Mouse (Mus musculus) hindbrain, postnatal 0 days (tissue): ENCODE data around the gene 4930524B15Rik. TPM values are rescaled to one million over a fixed set of nuclear protein-coding genes. Genes with fewer than 3 reads are reported as not detected.

ENCODE experiments used
- ATAC-seq: fragments of 200-750 bp; cut with Nextera tagmentation; 2 replicates; pipeline ENCODE4 v1.8.0; 2017; ENCODE audit warnings: mild to moderate bottlenecking, moderate TSS enrichment, moderate library complexity
- DNase-seq: peaks from one replicate; pipeline ENCODE4 v3.0.0-alpha.2; 2015; ENCODE audit warnings: low spot score
- H3K27ac ChIP-seq: fragments of 300-500 bp; sonication (generic); 2 replicates; pipeline ENCODE4 v1.5.1; 2014; ENCODE audit warnings: mild to moderate bottlenecking
- H3K27me3 ChIP-seq: fragments of 300-500 bp; sonication (generic); 2 replicates; pipeline ENCODE4 v1.6.1; 2014; ENCODE audit warnings: low read length, mixed read lengths; ENCODE audit not compliant: insufficient read depth
- H3K36me3 ChIP-seq: fragments of 300-500 bp; sonication (generic); 2 replicates; pipeline ENCODE4 v1.6.1; 2014; ENCODE audit warnings: low read length, mixed read lengths; ENCODE audit not compliant: insufficient read depth
- H3K4me1 ChIP-seq: fragments of 300-500 bp; sonication (generic); 2 replicates; pipeline ENCODE4 v1.6.1; 2014; ENCODE audit warnings: antibody characterized with exemption, low read length, mixed read lengths; ENCODE audit not compliant: insufficient read depth
- H3K4me2 ChIP-seq: fragments of 300-500 bp; sonication (generic); 2 replicates; pipeline ENCODE4 v1.6.1; 2014; ENCODE audit warnings: low read depth, mild to moderate bottlenecking, low read length, moderate library complexity, mixed read lengths
- H3K4me3 ChIP-seq: fragments of 300-500 bp; sonication (generic); 2 replicates; pipeline ENCODE4 v1.5.1; 2014; ENCODE audit warnings: low read length
- H3K9ac ChIP-seq: fragments of 300-500 bp; sonication (generic); replicated peaks from 2 replicates; pipeline ENCODE4 v1.6.1; 2014; ENCODE audit warnings: mild to moderate bottlenecking, low read length, moderate library complexity, mixed read lengths
- H3K9me3 ChIP-seq: fragments of 300-500 bp; sonication (generic); 2 replicates; pipeline ENCODE4 v1.6.1; 2016; ENCODE audit warnings: low read length, mixed read lengths
- CTCF ChIP-seq: IDR thresholded peaks from 2 replicates; pipeline ENCODE4 v1.5.1; 2016; ENCODE audit warnings: antibody characterized with exemption, control low read depth, low read depth
- WGBS: fragments of 180-500 bp; shearing (Covaris S2); extraction: QIAGEN DNeasy Blood & Tissue Kit; methylation state at CpG from one replicate; pipeline ENCODE4 v1.1.7; 2014; 5-methylcytosine and 5-hydroxymethylcytosine counted together
- polyA plus RNA-seq: library from polyadenylated mRNA; unstranded; fragments of >200 nt; fragmentation: Nextera tagmentation; extraction: Ambion mirVana; gene quantifications from 2 replicates; pipeline ENCODE4 v1.2.1, GENCODE M21; 2015
- total RNA-seq: library from RNA; depleted of rRNA; stranded (reverse); fragments of >200 nt; gene quantifications from 2 replicates; pipeline ENCODE4 v1.2.3, GENCODE M21; 2014; rRNA removed

Gene 4930524B15Rik
- total RNA-seq (0.42 and 1.4 TPM in 2 replicates), polyA plus RNA-seq (0.34 and 0.50 TPM in 2 replicates)

DNA sequence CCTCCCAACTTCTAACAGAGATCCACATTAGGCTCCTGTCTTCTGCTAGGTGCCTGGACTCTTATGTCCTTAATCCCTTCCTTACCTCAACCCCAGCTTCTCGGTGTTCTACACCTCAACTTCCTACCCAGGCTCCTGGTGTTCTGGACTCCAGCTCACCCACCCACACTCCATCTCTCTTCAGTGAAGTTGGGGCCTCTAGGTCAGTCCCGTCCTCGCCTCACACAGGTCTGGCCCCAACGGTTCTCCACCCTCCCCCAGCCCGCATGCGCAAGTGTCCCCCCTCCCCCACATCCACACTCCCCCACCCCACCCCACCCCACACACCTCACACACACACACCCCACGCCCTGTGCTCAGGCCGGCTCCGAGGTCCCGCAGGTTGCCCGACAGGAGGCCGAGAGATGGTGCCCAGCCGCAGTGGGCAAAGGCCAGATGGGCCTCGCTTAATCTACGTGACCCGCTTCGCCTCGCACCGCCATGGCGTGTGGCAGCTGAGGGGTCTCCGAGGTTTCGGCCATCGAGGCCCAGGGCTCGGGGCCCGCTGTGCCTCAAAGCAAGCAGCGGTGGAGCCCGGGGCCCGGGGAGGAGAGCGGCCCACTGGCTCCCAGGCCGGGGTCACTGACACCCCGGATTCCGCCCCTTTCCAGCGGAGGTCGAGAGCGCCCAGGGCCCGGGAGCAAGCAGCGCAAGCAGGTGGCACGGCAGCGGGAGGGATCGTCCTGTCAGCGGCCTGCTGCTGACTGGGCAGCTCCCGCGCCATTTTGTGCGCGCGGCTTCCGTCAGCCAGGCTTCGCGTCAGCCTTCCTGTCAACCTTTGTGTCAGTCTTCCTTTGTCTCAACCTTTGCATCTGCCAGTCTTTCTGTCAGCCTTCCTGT is at the start of gene 4930524B15Rik:
Gene 4930524B15Rik (plus strand): TSS at position 337 of the 879 bp plus-strand sequence.
- H3K4me1 ChIP-seq, result no peaks in the 10 kb centered on the region
- peak within 1 kb of the TSS; percentile 15; the same call in 1 of the 2 replicates for H3K4me3 ChIP-seq
- no peaks in the 10 kb centered on the region for H3K27me3 ChIP-seq
- DNase-seq, result peak; percentile 48
- peak within 1 kb of the TSS; percentile 48 for H3K4me2 ChIP-seq
- H3K9me3 ChIP-seq, result no peaks in the 10 kb centered on the region
- WGBS, result 51% methylated on average over 49 of the region's 49 CpGs
- peak; percentile 58 for ATAC-seq
- H3K36me3 ChIP-seq, result no peaks in the 10 kb centered on the region
- H3K27ac ChIP-seq, result no peak within 1 kb of the TSS
- no peak for TF ChIP-seq CTCF
- H3K9ac ChIP-seq, result peak within 1 kb of the TSS; percentile 15; the same call in 1 of the 2 replicates

DNA sequence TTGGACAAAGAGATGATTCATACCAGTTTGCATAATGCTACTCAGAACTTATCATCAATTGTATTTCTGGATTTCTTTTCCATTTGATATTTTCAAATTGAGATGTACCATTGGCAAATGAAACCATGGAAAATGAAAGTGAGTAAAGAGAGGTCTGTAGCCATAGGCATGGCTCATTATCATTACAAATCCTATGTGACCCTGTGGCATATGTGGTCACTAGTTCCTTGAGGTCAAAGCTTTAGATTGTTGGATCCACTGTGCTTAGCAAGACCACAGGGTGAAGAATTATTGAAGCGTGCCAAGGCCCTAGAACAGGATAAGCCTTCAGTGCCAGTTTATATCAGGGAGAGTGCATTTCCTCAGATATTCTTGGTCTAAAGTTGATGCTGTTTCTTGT is 47.6 kb upstream of the 4930524B15Rik start:
- 91% methylated on average over 1 of the region's 1 CpGs for WGBS
- ATAC-seq, result no peak

GRCm38 (mm10) chr11:31930051-31930450 is 35.3 kb upstream of the 4930524B15Rik start:
- no peak overlapping the region for H3K27ac ChIP-seq
- no peak overlapping the region for H3K4me3 ChIP-seq
- no peaks in the 10 kb centered on the region for H3K27me3 ChIP-seq
- no peak overlapping the region for H3K9ac ChIP-seq
- peaks cover 45% of the 10 kb centered on the region for H3K36me3 ChIP-seq
- TF ChIP-seq CTCF, result no peak
- no peaks in the 10 kb centered on the region for H3K4me1 ChIP-seq
- 97% methylated on average over 10 of the region's 10 CpGs for WGBS
- ATAC-seq (no peak), DNase-seq (no peak)
- H3K4me2 ChIP-seq, result no peak overlapping the region
- H3K9me3 ChIP-seq, result no peaks in the 10 kb centered on the region

More for the DNA sequence above, 47.6 kb upstream of the 4930524B15Rik start:
- Histone ChIP-seq H3K36me3 (peaks cover 4% of the 10 kb centered on the region; the same call in 1 of the 2 replicates), H3K27me3 (no peaks in the 10 kb centered on the region), H3K27ac (no peak overlapping the region), H3K9ac (no peak overlapping the region), H3K4me3 (no peak overlapping the region), H3K4me2 (no peak overlapping the region), H3K9me3 (no peaks in the 10 kb centered on the region), H3K4me1 (no peaks in the 10 kb centered on the region)
- DNase-seq, result no peak
- TF ChIP-seq CTCF, result no peak

DNA sequence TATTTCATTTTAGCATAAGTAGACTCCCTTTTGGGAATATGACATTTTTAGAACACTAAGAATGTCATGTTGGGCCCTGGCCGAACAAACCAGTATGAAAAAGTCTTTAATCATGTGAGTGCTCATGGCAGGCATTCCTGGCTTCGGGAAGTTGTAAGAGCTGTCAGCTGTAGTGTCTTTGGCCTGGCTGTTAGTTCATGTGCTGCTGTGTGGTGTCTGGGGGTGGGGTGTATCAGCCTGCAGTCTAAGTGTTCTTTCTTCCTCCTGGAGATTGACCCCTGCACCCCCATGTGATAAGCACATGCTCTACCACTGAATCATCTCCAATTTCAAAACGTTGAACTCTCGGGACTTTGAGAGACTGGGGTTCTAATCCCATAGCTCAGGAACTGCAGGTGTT is 29.7 kb upstream of the 4930524B15Rik start:
- 54% methylated on average over 4 of the region's 4 CpGs for WGBS
- ATAC-seq (no peak), DNase-seq (no peak)
- Histone ChIP-seq H3K9me3 (no peaks in the 10 kb centered on the region), H3K36me3 (peaks cover 8% of the 10 kb centered on the region; the same call in 1 of the 2 replicates), H3K4me2 (no peak overlapping the region), H3K4me1 (peaks cover 3% of the 10 kb centered on the region; the same call in 1 of the 2 replicates), H3K4me3 (no peak overlapping the region), H3K27me3 (no peaks in the 10 kb centered on the region), H3K9ac (no peak overlapping the region), H3K27ac (no peak overlapping the region)
- no peak for TF ChIP-seq CTCF

- H3K9me3 ChIP-seq, result no peaks in the 10 kb centered on the region
- H3K4me2 ChIP-seq, result no peak overlapping the region
- no peaks in the 10 kb centered on the region for H3K36me3 ChIP-seq
- no peak for ATAC-seq
- no peak for DNase-seq
- H3K4me1 ChIP-seq, result peaks cover 16% of the 10 kb centered on the region
- no peak overlapping the region for H3K4me3 ChIP-seq
- WGBS, result 90% methylated on average over 10 of the region's 10 CpGs
- H3K27ac ChIP-seq, result no peak overlapping the region
- TF ChIP-seq CTCF, result no peak
- H3K9ac ChIP-seq, result no peak overlapping the region
- no peaks in the 10 kb centered on the region for H3K27me3 ChIP-seq
Measured at GRCm38 (mm10) chr11:31936910-31937525, 28.4 kb upstream of the 4930524B15Rik start.

- Histone ChIP-seq H3K9ac (0 out of 2 replicates have a peak overlapping the region, but pooled peaks have one; percentile 3), H3K27ac (peak overlapping the region; percentile 78), H3K36me3 (no peaks in the 10 kb centered on the region), H3K4me1 (peaks cover 18% of the 10 kb centered on the region), H3K9me3 (no peaks in the 10 kb centered on the region), H3K4me2 (peak overlapping the region; percentile 30; the same call in 1 of the 2 replicates), H3K27me3 (no peaks in the 10 kb centered on the region), H3K4me3 (no peak overlapping the region)
- TF ChIP-seq CTCF, result 0 out of 2 replicates have a peak, but pooled peaks have one; percentile 6
- DNase-seq (peak; percentile 93), ATAC-seq (peak; percentile 85)
- WGBS, result 45% methylated on average over 13 of the region's 13 CpGs
Measured at GRCm38 (mm10) chr11:31940898-31941639, 24.3 kb upstream of the 4930524B15Rik start.
